Mouse (Mus musculus): ENCODE measurements around the gene Msantd1. TPM values are rescaled to one million over a fixed set of nuclear protein-coding genes. Genes with fewer than 3 reads are reported as not detected.
A peak's percentile ranks its signal among the peaks of the same experiment; 100 is the strongest.
"Not testable (repeated sequence)": the region's sequence is repeated elsewhere in the genome, so short reads cannot be mapped to it uniquely, and the experiment has no call there.

Gene Msantd1
- polyA plus RNA-seq (2015; fragmentation: Nextera tagmentation; extraction: Ambion mirVana) = 0.17 and 0.24 TPM in 2 replicates

GRCm38 (mm10) chr5:34907910-34908725, at the start of gene Msantd1:
Msantd1 (plus strand) TSS chr5:34908012.
- Histone ChIP-seq H3K4me1 (replicated peaks) (peaks cover 41% of the 10 kb centered on the region), H3K27me3 (no peaks in the 10 kb centered on the region), H3K4me2 (no peak within 1 kb of the TSS), H3K36me3 (peaks cover 73% of the 10 kb centered on the region), H3K9me3 (replicated peaks) (no peaks in the 10 kb centered on the region), H3K27ac (peak within 1 kb of the TSS; percentile 96), H3K9ac (peak within 1 kb of the TSS; percentile 67; the same call in 1 of the 2 replicates), H3K4me3 (replicated peaks) (no peak within 1 kb of the TSS)
- WGBS (ENCODE audit: insufficient replicate concordance) = 83% methylated on average over 6 of the region's 6 CpGs
- no peak for DNase-seq
- no peak for ATAC-seq (ENCODE audit: low read depth)

GRCm38 (mm10) chr5:34865367-34865766, 42.4 kb upstream of the Msantd1 start:
- no peak overlapping the region for H3K4me3 ChIP-seq (replicated peaks)
- 35% methylated on average over 5 of the region's 5 CpGs for WGBS (ENCODE audit: insufficient replicate concordance)
- peaks cover 70% of the 10 kb centered on the region for H3K36me3 ChIP-seq

DNA sequence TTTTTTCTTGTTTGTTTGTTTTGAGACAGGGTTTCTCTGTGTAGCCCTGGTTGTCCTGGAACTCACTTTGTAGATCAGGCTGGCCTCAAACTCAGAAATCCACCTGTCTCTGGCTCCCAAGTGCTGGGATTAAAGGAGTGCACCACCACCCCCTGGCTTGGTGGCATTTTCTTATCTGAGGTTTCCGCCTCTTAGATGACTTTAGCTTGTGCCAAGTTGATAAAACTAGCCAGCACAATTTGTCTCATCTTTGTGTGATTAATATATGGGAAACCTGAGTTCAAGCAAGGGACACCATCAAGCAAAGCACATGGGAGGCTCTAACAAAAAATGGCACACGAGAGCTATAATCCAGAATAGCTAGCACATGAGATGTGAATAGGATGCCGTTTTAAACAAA, 27.5 kb upstream of the Msantd1 start:
- 47% methylated on average over 3 of the region's 3 CpGs for WGBS (ENCODE audit: insufficient replicate concordance)
- peak; percentile 30; the same call in 1 of the 2 replicates for ATAC-seq (ENCODE audit: low read depth)

More at GRCm38 (mm10) chr5:34865367-34865766, 42.4 kb upstream of the Msantd1 start:
- ATAC-seq (ENCODE audit: low read depth) (peak; percentile 99), DNase-seq (peak; percentile 40)
- H3K4me1 ChIP-seq (replicated peaks) = peaks cover 20% of the 10 kb centered on the region
- no peaks in the 10 kb centered on the region for H3K9me3 ChIP-seq (replicated peaks)
- H3K27me3 ChIP-seq = no peaks in the 10 kb centered on the region
- H3K4me2 ChIP-seq = no peak overlapping the region
- no peak overlapping the region for H3K9ac ChIP-seq
- H3K27ac ChIP-seq = peak overlapping the region; percentile 20; the same call in 1 of the 2 replicates

GRCm38 (mm10) chr5:34881023-34881422, 26.8 kb upstream of the Msantd1 start:
- ATAC-seq (ENCODE audit: low read depth) (peak; percentile 100), DNase-seq (peak; percentile 64)
- peak overlapping the region; percentile 96 for H3K27ac ChIP-seq
- 0 out of 2 replicates have a peak overlapping the region, but pooled peaks have one; percentile 5 for H3K4me3 ChIP-seq (replicated peaks)
- no peaks in the 10 kb centered on the region for H3K9me3 ChIP-seq (replicated peaks)
- H3K27me3 ChIP-seq = no peaks in the 10 kb centered on the region
- 17% methylated on average over 3 of the region's 3 CpGs for WGBS (ENCODE audit: insufficient replicate concordance)
- H3K36me3 ChIP-seq = peaks cover 68% of the 10 kb centered on the region
- peaks cover 36% of the 10 kb centered on the region for H3K4me1 ChIP-seq (replicated peaks)
- H3K4me2 ChIP-seq = peak overlapping the region; percentile 39
- peak overlapping the region; percentile 57 for H3K9ac ChIP-seq

More for the DNA sequence above, 27.5 kb upstream of the Msantd1 start:
- DNase-seq = peak; percentile 45
- H3K27me3 ChIP-seq; H3K4me3 ChIP-seq (replicated peaks); H3K9me3 ChIP-seq (replicated peaks); H3K9ac ChIP-seq: not testable (repeated sequence)
- Histone ChIP-seq H3K36me3 (peaks cover 72% of the 10 kb centered on the region), H3K4me2 (peak overlapping the region; percentile 39; the same call in 1 of the 2 replicates), H3K4me1 (replicated peaks) (peaks cover 36% of the 10 kb centered on the region), H3K27ac (peak overlapping the region; percentile 96)

- Histone ChIP-seq H3K4me2 (no peak overlapping the region), H3K9ac (no peak overlapping the region), H3K27me3 (no peaks in the 10 kb centered on the region), H3K27ac (no peak overlapping the region), H3K4me1 (replicated peaks) (peaks cover 29% of the 10 kb centered on the region), H3K36me3 (peaks cover 71% of the 10 kb centered on the region), H3K4me3 (replicated peaks) (no peak overlapping the region), H3K9me3 (replicated peaks) (no peaks in the 10 kb centered on the region)
- ATAC-seq (ENCODE audit: low read depth) = no peak
- DNase-seq = no peak
- WGBS (ENCODE audit: insufficient replicate concordance) = 80% methylated on average over 3 of the region's 3 CpGs
Measured at GRCm38 (mm10) chr5:34885250-34885649, 22.6 kb upstream of the Msantd1 start.

- H3K9ac ChIP-seq = no peak overlapping the region
- H3K4me3 ChIP-seq (replicated peaks) = no peak overlapping the region
- H3K9me3 ChIP-seq (replicated peaks) = no peaks in the 10 kb centered on the region
- no peak for DNase-seq
- peaks cover 95% of the 10 kb centered on the region for H3K36me3 ChIP-seq
- ATAC-seq (ENCODE audit: low read depth) = no peak
- no peaks in the 10 kb centered on the region for H3K27me3 ChIP-seq
- H3K27ac ChIP-seq = 0 out of 2 replicates have a peak overlapping the region, but pooled peaks have one; percentile 29
- WGBS (ENCODE audit: insufficient replicate concordance) = 60% methylated on average over 4 of the region's 4 CpGs
- 0 out of 2 replicates have a peak, but pooled peaks cover 8% of the 10 kb centered on the region for H3K4me1 ChIP-seq (replicated peaks)
- no peak overlapping the region for H3K4me2 ChIP-seq
Measured at GRCm38 (mm10) chr5:34889252-34889651, 18.6 kb upstream of the Msantd1 start.

GRCm38 (mm10) chr5:34896697-34897453, 10.9 kb upstream of the Msantd1 start:
- Histone ChIP-seq H3K4me3 (replicated peaks) (no peak overlapping the region), H3K9ac (peak overlapping the region; percentile 56), H3K27me3 (no peaks in the 10 kb centered on the region), H3K27ac (peak overlapping the region; percentile 93), H3K9me3 (replicated peaks) (no peaks in the 10 kb centered on the region), H3K4me1 (replicated peaks) (peaks cover 34% of the 10 kb centered on the region), H3K36me3 (peaks cover 89% of the 10 kb centered on the region), H3K4me2 (peak overlapping the region; percentile 18)
- ATAC-seq (ENCODE audit: low read depth) = peak; percentile 99
- WGBS (ENCODE audit: insufficient replicate concordance) = 47% methylated on average over 3 of the region's 3 CpGs
- DNase-seq = peak; percentile 72

GRCm38 (mm10) chr5:34899787-34900469, 7.9 kb upstream of the Msantd1 start:
- no peak overlapping the region for H3K4me2 ChIP-seq
- no peak overlapping the region for H3K9ac ChIP-seq
- DNase-seq (no peak), ATAC-seq (ENCODE audit: low read depth) (no peak)
- H3K27me3 ChIP-seq = no peaks in the 10 kb centered on the region
- H3K36me3 ChIP-seq = peaks cover 91% of the 10 kb centered on the region
- 91% methylated on average over 6 of the region's 6 CpGs for WGBS (ENCODE audit: insufficient replicate concordance)
- H3K4me3 ChIP-seq (replicated peaks) = no peak overlapping the region
- H3K27ac ChIP-seq = no peak overlapping the region; the same call in 1 of the 2 replicates
- H3K9me3 ChIP-seq (replicated peaks) = no peaks in the 10 kb centered on the region
- peaks cover 28% of the 10 kb centered on the region for H3K4me1 ChIP-seq (replicated peaks)

- no peaks in the 10 kb centered on the region for H3K27me3 ChIP-seq
- H3K9ac ChIP-seq = no peak overlapping the region
- H3K36me3 ChIP-seq = peaks cover 97% of the 10 kb centered on the region
- peaks cover 4% of the 10 kb centered on the region for H3K4me1 ChIP-seq (replicated peaks)
- H3K4me2 ChIP-seq = no peak overlapping the region
- H3K9me3 ChIP-seq (replicated peaks) = no peaks in the 10 kb centered on the region
- H3K27ac ChIP-seq = peak overlapping the region; percentile 1; the same call in 1 of the 2 replicates
- H3K4me3 ChIP-seq (replicated peaks) = no peak overlapping the region
- DNase-seq = no peak
- ATAC-seq (ENCODE audit: low read depth) = no peak
Measured at GRCm38 (mm10) chr5:34902371-34902770, 5.4 kb upstream of the Msantd1 start.

DNA sequence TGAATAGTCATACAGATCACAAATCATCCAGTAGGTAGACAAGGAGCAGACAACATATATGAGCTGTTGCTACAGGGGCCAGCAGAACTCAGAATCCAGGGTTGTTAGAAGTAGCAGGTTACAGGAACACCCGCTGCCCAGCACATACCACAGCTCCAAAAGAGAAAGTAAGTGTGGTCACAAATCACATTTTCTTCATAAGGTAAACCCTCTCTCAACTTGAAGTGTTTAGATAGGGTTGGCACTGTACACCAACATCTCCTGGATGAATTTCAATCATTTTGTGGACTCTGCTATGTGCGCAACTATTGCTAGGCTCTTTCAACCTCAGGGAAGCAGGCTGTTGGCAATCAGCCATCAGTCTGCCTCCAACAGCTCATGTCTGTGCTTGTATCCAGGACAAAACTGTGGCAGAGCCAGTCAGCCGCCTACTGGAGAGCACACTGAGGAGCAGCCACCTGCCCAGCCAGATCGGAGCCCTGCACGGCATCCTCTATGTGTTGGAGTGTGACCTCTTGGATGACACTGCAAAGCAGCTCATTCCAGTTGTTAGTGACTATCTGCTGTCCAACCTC, 4.9 kb upstream of the Msantd1 start:
- no peak overlapping the region for H3K27ac ChIP-seq
- no peak for ATAC-seq (ENCODE audit: low read depth)
- peaks cover 97% of the 10 kb centered on the region for H3K36me3 ChIP-seq
- DNase-seq = no peak
- no peak overlapping the region for H3K4me3 ChIP-seq (replicated peaks)
- no peaks in the 10 kb centered on the region for H3K4me1 ChIP-seq (replicated peaks)
- WGBS (ENCODE audit: insufficient replicate concordance) = 90% methylated on average over 5 of the region's 5 CpGs
- no peaks in the 10 kb centered on the region for H3K9me3 ChIP-seq (replicated peaks)
- no peak overlapping the region for H3K9ac ChIP-seq
- no peak overlapping the region for H3K4me2 ChIP-seq
- no peaks in the 10 kb centered on the region for H3K27me3 ChIP-seq

All from liver, embryonic 13.5 days (tissue).